Mouse (Mus musculus) lung, postnatal 0 days (tissue): Measurements from ENCODE around the gene Tex29. TPM values are rescaled to one million over a fixed set of nuclear protein-coding genes. Genes with fewer than 3 reads are reported as not detected.

Experiments used
- ATAC-seq: fragments of 200-750 bp; cut with Nextera tagmentation; 2 replicates; pipeline ENCODE4 v1.8.0; 2017; ENCODE audit warnings: moderate library complexity
- DNase-seq: peaks from one replicate; pipeline ENCODE4 v3.0.0-alpha.2; 2016; ENCODE audit warnings: low spot score
- H3K27ac ChIP-seq: fragments of 300-500 bp; sonication (generic); 2 replicates; pipeline ENCODE4 v1.5.1; 2014; ENCODE audit warnings: antibody characterized with exemption, mild to moderate bottlenecking, low read length, mixed read lengths
- H3K27me3 ChIP-seq: fragments of 300-500 bp; sonication (generic); replicated peaks from 2 replicates; pipeline ENCODE4 v1.6.1; 2014; ENCODE audit warnings: low read length, mixed read lengths; ENCODE audit not compliant: insufficient read depth
- H3K36me3 ChIP-seq: fragments of 300-500 bp; sonication (generic); 2 replicates; pipeline ENCODE4 v1.6.1; 2014; ENCODE audit warnings: low read length, mixed read lengths; ENCODE audit not compliant: insufficient read depth
- H3K4me1 ChIP-seq: fragments of 300-500 bp; sonication (generic); 2 replicates; pipeline ENCODE4 v1.6.1; 2014; ENCODE audit warnings: antibody characterized with exemption, low read depth, low read length, mixed read lengths; ENCODE audit not compliant: insufficient read depth
- H3K4me2 ChIP-seq: fragments of 300-500 bp; sonication (generic); replicated peaks from 2 replicates; pipeline ENCODE4 v1.6.1; 2014; ENCODE audit warnings: low read depth, mild to moderate bottlenecking, low read length, moderate library complexity, mixed read lengths
- H3K4me3 ChIP-seq: fragments of 300-500 bp; sonication (generic); 2 replicates; pipeline ENCODE4 v1.5.1; 2014; ENCODE audit warnings: low read depth, low read length
- H3K9ac ChIP-seq: fragments of 300-500 bp; sonication (generic); replicated peaks from 2 replicates; pipeline ENCODE4 v1.6.1; 2014; ENCODE audit warnings: low read depth, mild to moderate bottlenecking
- H3K9me3 ChIP-seq: fragments of 300-500 bp; sonication (generic); 2 replicates; pipeline ENCODE4 v1.6.1; 2016; ENCODE audit warnings: low read length, mixed read lengths
- CTCF ChIP-seq: IDR thresholded peaks from 2 replicates; pipeline ENCODE4 v1.5.1; 2016; ENCODE audit warnings: antibody characterized with exemption, mild to moderate bottlenecking
- EP300 ChIP-seq: IDR thresholded peaks from 2 replicates; pipeline ENCODE4 v1.6.1; 2016; ENCODE audit warnings: antibody characterized with exemption, mild to moderate bottlenecking, control low read depth
- WGBS: fragments of 180-500 bp; shearing (Covaris S2); extraction: QIAGEN DNeasy Blood & Tissue Kit; methylation state at CpG from one replicate; pipeline ENCODE4 v1.1.7; 2014; 5-methylcytosine and 5-hydroxymethylcytosine counted together
- polyA plus RNA-seq: library from polyadenylated mRNA; unstranded; fragments of >200 nt; fragmentation: Nextera tagmentation; extraction: Ambion mirVana; gene quantifications from 2 replicates; pipeline ENCODE4 v1.2.1, GENCODE M21; 2015

Tex29 gene
- 0.20 TPM in 1 of 2 replicates, not detected in the other for polyA plus RNA-seq

DNA sequence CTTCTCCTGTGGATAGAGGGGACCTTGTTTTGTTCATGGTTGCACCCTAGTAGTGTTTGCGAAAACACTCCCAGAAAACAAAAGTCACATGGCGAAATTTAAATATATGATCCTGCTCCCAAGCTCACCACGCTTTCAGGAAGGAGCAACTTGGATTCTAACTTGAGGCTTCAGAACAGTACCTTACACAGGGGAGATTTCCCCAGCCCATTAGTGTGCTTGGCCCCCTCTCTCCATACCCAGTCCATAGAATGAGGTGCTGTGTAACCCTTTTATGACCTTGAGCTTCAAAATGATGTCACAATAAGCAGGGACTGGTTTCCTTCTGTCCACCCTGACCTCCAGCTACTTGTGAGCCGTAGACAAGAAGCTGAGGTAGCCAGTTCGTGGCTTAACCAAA lies at the start of gene Tex29:
Tex29 (plus strand) TSS at position 301 of the 400 bp plus-strand sequence.
- no peaks in the 10 kb centered on the region for H3K27me3 ChIP-seq
- no peak for DNase-seq
- no peak within 1 kb of the TSS; the same call in 1 of the 2 replicates for H3K27ac ChIP-seq
- no peaks in the 10 kb centered on the region for H3K9me3 ChIP-seq
- TF ChIP-seq EP300 (no peak), CTCF (no peak)
- H3K9ac ChIP-seq, result no peak within 1 kb of the TSS
- 0 out of 2 replicates have a peak, but pooled peaks cover 2% of the 10 kb centered on the region for H3K36me3 ChIP-seq
- no peak within 1 kb of the TSS for H3K4me3 ChIP-seq
- H3K4me2 ChIP-seq, result no peak within 1 kb of the TSS
- ATAC-seq, result no peak
- WGBS, result 80% methylated on average over 5 of the region's 5 CpGs
- H3K4me1 ChIP-seq, result peaks cover 4% of the 10 kb centered on the region; the same call in 1 of the 2 replicates

- Histone ChIP-seq H3K9me3 (no peaks in the 10 kb centered on the region), H3K4me1 (no peaks in the 10 kb centered on the region), H3K27ac (no peak overlapping the region), H3K36me3 (peaks cover 17% of the 10 kb centered on the region; the same call in 1 of the 2 replicates), H3K4me2 (no peak overlapping the region), H3K4me3 (no peak overlapping the region), H3K27me3 (no peaks in the 10 kb centered on the region), H3K9ac (no peak overlapping the region)
- DNase-seq, result no peak
- ATAC-seq, result no peak
- TF ChIP-seq CTCF, result no peak
- no peak for TF ChIP-seq EP300
These were observed 45.3 kb upstream of the Tex29 start for GRCm38 (mm10) chr8:11794956-11795355.

DNA sequence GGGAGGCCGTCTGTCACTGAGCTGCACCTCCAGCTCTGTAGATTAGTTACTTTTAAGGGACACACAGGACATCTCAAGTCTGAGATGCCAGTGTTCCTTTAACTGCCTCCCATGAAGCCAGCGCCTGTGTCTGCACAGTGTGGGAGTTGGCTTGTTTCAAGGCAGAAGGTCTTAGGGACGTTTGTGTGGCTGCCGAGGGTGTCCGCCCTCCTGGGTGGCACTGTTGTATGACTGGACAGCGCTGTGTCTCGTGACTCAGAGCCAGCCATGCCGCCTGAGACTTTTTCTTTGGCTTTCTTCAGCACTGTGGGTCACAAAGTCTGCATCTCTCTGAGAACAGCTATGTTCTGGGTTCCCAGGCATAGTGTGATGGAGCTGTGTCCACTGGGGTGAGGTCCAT lies 43.1 kb upstream of the Tex29 start:
- H3K27me3 ChIP-seq, result no peaks in the 10 kb centered on the region
- no peak overlapping the region for H3K4me3 ChIP-seq
- no peaks in the 10 kb centered on the region for H3K9me3 ChIP-seq
- TF ChIP-seq CTCF (no peak), EP300 (no peak)
- no peaks in the 10 kb centered on the region for H3K4me1 ChIP-seq
- 85% methylated on average over 8 of the region's 8 CpGs for WGBS
- no peak for DNase-seq
- no peak overlapping the region for H3K27ac ChIP-seq
- peaks cover 10% of the 10 kb centered on the region; the same call in 1 of the 2 replicates for H3K36me3 ChIP-seq
- no peak overlapping the region for H3K4me2 ChIP-seq
- no peak for ATAC-seq
- H3K9ac ChIP-seq, result no peak overlapping the region

DNA sequence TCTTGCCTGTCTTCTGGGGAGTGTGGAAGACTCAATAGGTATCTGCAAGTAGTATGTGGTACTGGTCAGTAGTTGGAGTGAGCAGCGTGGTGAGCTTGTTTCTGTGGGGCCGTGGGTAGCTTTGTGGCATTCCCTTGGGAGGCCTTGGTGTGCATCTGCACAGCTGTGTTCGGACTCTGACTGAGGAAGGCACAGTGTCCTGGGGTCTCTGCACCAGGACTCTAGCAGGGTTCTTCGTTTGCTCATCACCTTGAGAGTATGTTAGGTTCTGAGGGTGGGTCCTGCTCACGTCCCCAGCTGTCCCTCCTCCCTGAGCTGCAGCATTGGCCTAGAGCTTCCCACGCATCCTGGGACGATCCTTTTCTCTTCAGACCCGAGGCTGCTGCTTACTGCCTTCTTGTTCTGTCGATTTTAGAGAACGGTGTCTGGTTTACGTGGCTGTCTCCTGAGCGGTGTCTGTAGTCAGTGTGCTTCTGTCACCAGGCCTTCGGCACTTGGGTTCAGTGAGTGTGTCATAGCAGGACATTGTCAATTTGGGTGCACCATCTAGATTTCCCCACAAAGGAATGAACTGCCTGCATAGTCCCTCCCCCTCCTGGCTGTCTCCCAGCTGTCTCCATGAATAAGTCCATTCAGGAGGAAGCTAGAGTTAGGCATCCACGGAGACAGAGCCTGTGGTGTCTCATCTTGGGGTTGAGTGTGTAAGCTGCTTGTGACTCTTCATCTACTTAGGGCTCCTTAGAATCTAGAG lies 42.4 kb upstream of the Tex29 start:
- TF ChIP-seq EP300, result no peak
- no peak for TF ChIP-seq CTCF
- DNase-seq (peak; percentile 15), ATAC-seq (no peak)
- Histone ChIP-seq H3K9me3 (no peaks in the 10 kb centered on the region), H3K36me3 (peaks cover 10% of the 10 kb centered on the region; the same call in 1 of the 2 replicates), H3K27ac (no peak overlapping the region), H3K4me3 (no peak overlapping the region), H3K4me1 (no peaks in the 10 kb centered on the region), H3K9ac (no peak overlapping the region), H3K4me2 (no peak overlapping the region), H3K27me3 (no peaks in the 10 kb centered on the region)
- WGBS, result 80% methylated on average over 14 of the region's 14 CpGs

- H3K36me3 ChIP-seq, result peaks cover 15% of the 10 kb centered on the region; the same call in 1 of the 2 replicates
- H3K4me2 ChIP-seq, result no peak overlapping the region
- H3K4me1 ChIP-seq, result no peaks in the 10 kb centered on the region
- H3K9me3 ChIP-seq, result no peaks in the 10 kb centered on the region
- no peak overlapping the region for H3K9ac ChIP-seq
- TF ChIP-seq CTCF (no peak), EP300 (no peak)
- H3K27me3 ChIP-seq, result no peaks in the 10 kb centered on the region
- no peak overlapping the region for H3K4me3 ChIP-seq
- ATAC-seq (no peak), DNase-seq (no peak)
- 87% methylated on average over 4 of the region's 4 CpGs for WGBS
- H3K27ac ChIP-seq, result no peak overlapping the region
These were observed 41.8 kb upstream of the Tex29 start for GRCm38 (mm10) chr8:11798480-11798867.

GRCm38 (mm10) chr8:11799098-11799497 lies 41.2 kb upstream of the Tex29 start:
- Histone ChIP-seq H3K4me2 (no peak overlapping the region), H3K9ac (no peak overlapping the region), H3K27ac (no peak overlapping the region), H3K4me1 (no peaks in the 10 kb centered on the region), H3K27me3 (no peaks in the 10 kb centered on the region), H3K36me3 (peaks cover 17% of the 10 kb centered on the region; the same call in 1 of the 2 replicates), H3K9me3 (no peaks in the 10 kb centered on the region), H3K4me3 (no peak overlapping the region)
- ATAC-seq, result no peak
- no peak for DNase-seq
- TF ChIP-seq EP300 (no peak), CTCF (no peak)
- 94% methylated on average over 3 of the region's 3 CpGs for WGBS
